Mouse (Mus musculus) gonadal fat pad, adult 2 months (tissue): ENCODE data around the gene Timeless. TPM values are rescaled to one million over a fixed set of nuclear protein-coding genes. Genes with fewer than 3 reads are reported as not detected.
A peak's percentile ranks its signal among the peaks of the same experiment; 100 is the strongest.

ENCODE experiments used
- DNase-seq: peaks from one replicate; pipeline ENCODE4 v3.0.0-alpha.2; 2012; ENCODE audit warnings: low read depth
- polyA plus RNA-seq: library from polyadenylated mRNA; depleted of rRNA; stranded (reverse); fragments of >200 nt; gene quantifications from 2 replicates; pipeline ENCODE4 v1.2.3, GENCODE M21; 2012; rRNA removed

Timeless gene
- polyA plus RNA-seq, 1 experiment, result 3.5 TPM

- DNase-seq, result no peak
These were observed 64.7 kb downstream of the Timeless start for GRCm38 (mm10) chr10:128296370-128297090.

- DNase-seq, result no peak
These were observed 65.4 kb downstream of the Timeless start for GRCm38 (mm10) chr10:128297221-128297620.

GRCm38 (mm10) chr10:128297622-128298021, 65.8 kb downstream of the Timeless start:
- no peak for DNase-seq

- DNase-seq, result peak; percentile 41
These were observed 66.4 kb downstream of the Timeless start for GRCm38 (mm10) chr10:128298243-128298642.

GRCm38 (mm10) chr10:128298702-128299171, 66.9 kb downstream of the Timeless start, which contains the start of gene Il23a:
Il23a (minus strand) TSS chr10:128298752.
- DNase-seq, result no peak

GRCm38 (mm10) chr10:128302357-128302756, 70.5 kb downstream of the Timeless start:
- no peak for DNase-seq

Other genes starting within 250 kb of the Timeless start
- gene Hsd17b6, start 224.5 kb upstream of the Timeless start, polyA plus RNA-seq, result 0.53 TPM in 1 of 2 replicates, not detected in the other
- gene Prim1, start 216.9 kb upstream of the Timeless start, polyA plus RNA-seq, result 3.0 and 3.3 TPM in 2 replicates
- 200 and 240 TPM in 2 replicates for gene Naca, start 196.5 kb upstream of the Timeless start, polyA plus RNA-seq
- gene Ptges3, start 173.1 kb upstream of the Timeless start, polyA plus RNA-seq, result 21.0 and 41.0 TPM in 2 replicates
- 2,186 and 2,996 TPM in 2 replicates for gene Atp5b, start 148.8 kb upstream of the Timeless start, polyA plus RNA-seq
- gene Baz2a, start 140.5 kb upstream of the Timeless start, polyA plus RNA-seq, result 32.2 and 38.6 TPM in 2 replicates
- 124 and 125 TPM in 2 replicates for gene Rbms2, start 51.8 kb upstream of the Timeless start, polyA plus RNA-seq
- 2.7 and 2.8 TPM in 2 replicates for gene Gls2, start 37.6 kb upstream of the Timeless start, polyA plus RNA-seq
- gene Spryd4, start 20.3 kb upstream of the Timeless start, polyA plus RNA-seq, result 9.1 and 12.2 TPM in 2 replicates
- not detected in 2 replicates for gene Mip, start 6.2 kb upstream of the Timeless start, polyA plus RNA-seq
- gene Apon, start 22.0 kb downstream of the Timeless start, polyA plus RNA-seq, result 0.75 TPM in 1 of 2 replicates, not detected in the other
- 0.14 and 2.2 TPM in 2 replicates for gene Apof, start 36.6 kb downstream of the Timeless start, polyA plus RNA-seq
- gene Stat2, start 38.5 kb downstream of the Timeless start, polyA plus RNA-seq, result 29.0 and 31.4 TPM in 2 replicates
- 0.34 TPM in 1 of 2 replicates, not detected in the other for gene Il23a, start 66.7 kb downstream of the Timeless start, polyA plus RNA-seq
- gene Pan2, start 71.3 kb downstream of the Timeless start, polyA plus RNA-seq, result 22.9 and 23.6 TPM in 2 replicates
- gene Cnpy2, start 90.4 kb downstream of the Timeless start, polyA plus RNA-seq, result 96.7 and 103 TPM in 2 replicates
- gene Cs, start 105.7 kb downstream of the Timeless start, polyA plus RNA-seq, result 252 and 282 TPM in 2 replicates
- 63.0 and 63.8 TPM in 2 replicates for gene Coq10a, start 136.9 kb downstream of the Timeless start, polyA plus RNA-seq
- gene Ankrd52, start 145.1 kb downstream of the Timeless start, polyA plus RNA-seq, result 27.4 and 35.1 TPM in 2 replicates
- 0.27 and 0.38 TPM in 2 replicates for gene Slc39a5, start 169.2 kb downstream of the Timeless start, polyA plus RNA-seq
- 29.8 and 32.6 TPM in 2 replicates for gene Nabp2, start 179.4 kb downstream of the Timeless start, polyA plus RNA-seq
- 35.3 and 38.9 TPM in 2 replicates for gene Rnf41, start 179.6 kb downstream of the Timeless start, polyA plus RNA-seq
- gene Smarcc2, start 227.2 kb downstream of the Timeless start, polyA plus RNA-seq, result 92.5 and 115 TPM in 2 replicates